Mouse (Mus musculus) myocyte (in vitro differentiated cells): ENCODE results near the gene Taf1b. TPM values are rescaled to one million over a fixed set of nuclear protein-coding genes. Genes with fewer than 3 reads are reported as not detected.

Experiments
- H3K27me3 ChIP-seq: one replicate; pipeline ENCODE4 v1.6.1; 2011; ENCODE audit not compliant: control insufficient read depth, insufficient read depth, insufficient read length
- H3K36me3 ChIP-seq: one replicate; pipeline ENCODE4 v1.6.1; 2011; ENCODE audit not compliant: control insufficient read depth, insufficient read depth
- H3K4me2 ChIP-seq: one replicate; pipeline ENCODE4 v1.6.1; 2011; ENCODE audit warnings: low read depth, control low read depth
- H3K4me3 ChIP-seq: one replicate; pipeline ENCODE4 v1.5.1; 2011; ENCODE audit warnings: mild to moderate bottlenecking, control low read depth, moderate library complexity
- H3K79me2 ChIP-seq: one replicate; pipeline ENCODE4 v1.6.1; 2011; ENCODE audit not compliant: control insufficient read depth, insufficient read depth
- H3ac ChIP-seq: one replicate; pipeline ENCODE4 v1.6.1; 2011; ENCODE audit not compliant: control insufficient read depth, insufficient read length
- CEBPB ChIP-seq: IDR thresholded peaks from 2 replicates; pipeline ENCODE4 v1.6.1; 2011; ENCODE audit warnings: mild to moderate bottlenecking, moderate library complexity; ENCODE audit not compliant: poor library complexity, insufficient read depth, severe bottlenecking
- E2F4 ChIP-seq: IDR thresholded peaks from one replicate; pipeline ENCODE4 v1.6.1; 2011; ENCODE audit warnings: mild to moderate bottlenecking, control low read depth, moderate library complexity; ENCODE audit not compliant: insufficient read depth
- MAX ChIP-seq: IDR thresholded peaks from one replicate; pipeline ENCODE4 v1.6.1; 2011; ENCODE audit warnings: low read depth, mild to moderate bottlenecking, control low read depth
- MYOD1 ChIP-seq, 3 experiments: IDR thresholded peaks; one replicate each; pipeline ENCODE4 v1.6.1; 2011; ENCODE audit warnings: control low read depth in 2 of 3, low read depth in 2 of 3, mild to moderate bottlenecking in 2 of 3, moderate library complexity in 1 of 3; ENCODE audit not compliant: insufficient read length in 2 of 3, control insufficient read depth in 1 of 3
- MYOG ChIP-seq, 3 experiments: IDR thresholded peaks; one replicate each; pipeline ENCODE4 v1.6.1; 2011; ENCODE audit warnings: control low read depth in 2 of 3, low read depth in 2 of 3, mild to moderate bottlenecking in 2 of 3; ENCODE audit not compliant: insufficient read length in 2 of 3, control insufficient read depth in 1 of 3, insufficient read depth in 1 of 3
- POLR2A ChIP-seq: IDR thresholded peaks from one replicate; pipeline ENCODE4 v1.6.1; 2011; ENCODE audit warnings: low read depth, mild to moderate bottlenecking, control low read depth, moderate library complexity; ENCODE audit not compliant: insufficient read length
- POLR2AphosphoS2 ChIP-seq: IDR thresholded peaks from one replicate; pipeline ENCODE4 v1.6.1; 2011; ENCODE audit warnings: low read depth, control low read depth; ENCODE audit not compliant: insufficient read length
- REST ChIP-seq: IDR thresholded peaks from one replicate; pipeline ENCODE4 v1.6.1; 2011; ENCODE audit warnings: mild to moderate bottlenecking, control low read depth, moderate library complexity; ENCODE audit not compliant: insufficient read depth, insufficient read length
- SRF ChIP-seq: IDR thresholded peaks from one replicate; pipeline ENCODE4 v1.6.1; 2011; ENCODE audit warnings: low read depth; ENCODE audit not compliant: control insufficient read depth, insufficient read length
- TCF12 ChIP-seq: IDR thresholded peaks from one replicate; pipeline ENCODE4 v1.6.1; 2011; ENCODE audit warnings: mild to moderate bottlenecking, control low read depth; ENCODE audit not compliant: poor library complexity, insufficient read depth, severe bottlenecking
- TCF3 ChIP-seq: IDR thresholded peaks from one replicate; pipeline ENCODE4 v1.6.1; 2011; ENCODE audit warnings: low read depth, control low read depth; ENCODE audit not compliant: insufficient read length
- USF1 ChIP-seq: IDR thresholded peaks from one replicate; pipeline ENCODE4 v1.6.1; 2011; ENCODE audit warnings: low read depth, mild to moderate bottlenecking, control low read depth, moderate library complexity
- polyA plus RNA-seq: library from polyadenylated mRNA; unstranded; fragments of >200 nt; fragmentation: generic; extraction: Trizol; gene quantifications from one replicate; pipeline ENCODE4 v1.2.1, GENCODE M21; 2012; ENCODE audit warnings: missing spikeins

The Taf1b gene
- polyA plus RNA-seq, 1 experiment: 15.1 TPM

- peaks cover 3% of the 10 kb centered on the region for H3K36me3 ChIP-seq
- no peaks in the 10 kb centered on the region for H3K27me3 ChIP-seq
- no peak overlapping the region for H3K4me2 ChIP-seq
- no peaks in the 10 kb centered on the region for H3K79me2 ChIP-seq
- H3ac ChIP-seq: no peak overlapping the region
- H3K4me3 ChIP-seq: no peak overlapping the region
- TF ChIP-seq POLR2A: no peak
These were observed 43.4 kb downstream of the Taf1b start for GRCm38 (mm10) chr12:24541426-24542154.

GRCm38 (mm10) chr12:24547686-24548085 is 49.5 kb downstream of the Taf1b start:
- Histone ChIP-seq H3K4me3 (no peak overlapping the region), H3K36me3 (peaks cover 16% of the 10 kb centered on the region), H3K4me2 (no peak overlapping the region), H3K79me2 (no peaks in the 10 kb centered on the region), H3ac (no peak overlapping the region), H3K27me3 (no peaks in the 10 kb centered on the region)
- TF ChIP-seq TCF3 (no peak), E2F4 (no peak), POLR2A (no peak), USF1 (no peak), MYOD1 (IDR thresholded peaks at IDR 0.05; ENCODE audit: control insufficient read depth in 1 of 3, insufficient read length in 2 of 3, low read depth in 2 of 3) (no peak), MYOG (IDR thresholded peaks at IDR 0.05; ENCODE audit: control insufficient read depth in 1 of 3, insufficient read depth in 1 of 3, insufficient read length in 2 of 3, low read depth in 2 of 3) (no peak), SRF (no peak), MAX (no peak), CEBPB (no peak), TCF12 (no peak), POLR2AphosphoS2 (no peak), REST (no peak)

- Histone ChIP-seq H3K4me3 (no peak overlapping the region), H3K27me3 (no peaks in the 10 kb centered on the region), H3ac (no peak overlapping the region), H3K36me3 (peaks cover 16% of the 10 kb centered on the region), H3K79me2 (no peaks in the 10 kb centered on the region), H3K4me2 (no peak overlapping the region)
- no peak for TF ChIP-seq USF1
- TF ChIP-seq TCF3: no peak
- TF ChIP-seq REST: no peak
- no peak for TF ChIP-seq MAX
- TF ChIP-seq SRF: no peak
- TF ChIP-seq CEBPB: no peak
- no peak for TF ChIP-seq TCF12
- TF ChIP-seq E2F4: no peak
- no peak for TF ChIP-seq MYOG (IDR thresholded peaks at IDR 0.05; ENCODE audit: control insufficient read depth in 1 of 3, insufficient read depth in 1 of 3, insufficient read length in 2 of 3, low read depth in 2 of 3)
- TF ChIP-seq MYOD1 (IDR thresholded peaks at IDR 0.05; ENCODE audit: control insufficient read depth in 1 of 3, insufficient read length in 2 of 3, low read depth in 2 of 3): no peak
- TF ChIP-seq POLR2A: no peak
These were observed 50.7 kb downstream of the Taf1b start for GRCm38 (mm10) chr12:24548885-24549284.

- Histone ChIP-seq H3K4me3 (no peak overlapping the region), H3ac (no peak overlapping the region), H3K79me2 (no peaks in the 10 kb centered on the region), H3K4me2 (no peak overlapping the region), H3K36me3 (peaks cover 13% of the 10 kb centered on the region), H3K27me3 (no peaks in the 10 kb centered on the region)
- TF ChIP-seq USF1: no peak
These were observed 54.4 kb downstream of the Taf1b start for GRCm38 (mm10) chr12:24552531-24552930.

GRCm38 (mm10) chr12:24555976-24556375 is 57.8 kb downstream of the Taf1b start:
- H3K79me2 ChIP-seq: no peaks in the 10 kb centered on the region
- no peak overlapping the region for H3ac ChIP-seq
- no peaks in the 10 kb centered on the region for H3K36me3 ChIP-seq
- H3K4me3 ChIP-seq: no peak overlapping the region
- no peak overlapping the region for H3K4me2 ChIP-seq
- TF ChIP-seq SRF (no peak), REST (no peak), USF1 (no peak), MYOD1 (IDR thresholded peaks at IDR 0.05; ENCODE audit: control insufficient read depth in 1 of 3, insufficient read length in 2 of 3, low read depth in 2 of 3) (no peak), E2F4 (no peak), POLR2A (no peak), TCF3 (no peak), MAX (no peak), TCF12 (no peak), CEBPB (no peak), MYOG (IDR thresholded peaks at IDR 0.05; ENCODE audit: control insufficient read depth in 1 of 3, insufficient read depth in 1 of 3, insufficient read length in 2 of 3, low read depth in 2 of 3) (no peak), POLR2AphosphoS2 (no peak)
- H3K27me3 ChIP-seq: no peaks in the 10 kb centered on the region
